Mouse (Mus musculus): ENCODE measurements at regions not wholly inside any gene's neighbourhood (a gene's known extent, or its start where the extent isn't known, plus 50 kb on each side); places are given as distances from the start of the nearest gene placed in this dataset.
A peak's percentile ranks its signal among the peaks of the same experiment; 100 is the strongest.

DNA sequence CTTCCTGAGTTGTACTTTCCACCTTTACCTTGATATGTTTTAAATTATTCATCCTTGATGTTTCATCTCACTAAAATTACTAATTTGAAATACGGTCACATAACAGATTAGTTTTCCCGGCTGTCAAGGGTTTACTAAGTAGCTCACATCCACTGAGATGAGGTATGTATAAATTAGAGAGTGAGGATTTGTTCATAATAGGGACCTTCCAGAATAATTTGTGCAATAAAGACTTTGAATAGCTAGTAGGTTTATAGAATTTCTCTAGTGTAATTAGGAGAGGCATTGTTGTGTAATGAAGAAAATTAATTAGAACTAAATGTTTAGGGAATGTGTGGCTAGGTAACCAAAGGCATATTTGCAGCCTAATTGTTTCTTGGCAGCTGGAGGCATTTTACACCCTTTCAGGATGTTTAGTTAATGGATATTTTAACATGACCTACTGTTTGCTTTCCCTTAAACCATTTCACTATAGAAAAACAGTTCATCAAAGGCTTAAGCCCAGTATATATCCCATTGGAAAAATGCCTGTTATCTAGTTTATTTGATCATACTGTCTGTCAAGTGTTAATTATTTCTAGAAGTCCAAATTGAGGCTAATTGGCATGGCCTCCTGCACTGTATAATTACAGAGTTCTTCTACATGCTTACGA lies 70.8 kb downstream of the Mat2b start:
- no peaks in the 10 kb centered on the region for H3K4me1 ChIP-seq (ENCODE audit: control insufficient read depth, insufficient read depth, low read length)
- WGBS = 86% methylated on average over 3 of the region's 3 CpGs
- H3K4me3 ChIP-seq (replicated peaks; ENCODE audit: extremely low read depth, low read depth, low read length) = no peak overlapping the region
- TF ChIP-seq CTCF (IDR thresholded peaks at IDR 0.05; ENCODE audit: insufficient read depth, low read length) (no peak), POLR2A (IDR thresholded peaks at IDR 0.05; ENCODE audit: borderline replicate concordance, extremely low read depth, low read depth, low read length) (no peak)
- no peak for DNase-seq

DNA sequence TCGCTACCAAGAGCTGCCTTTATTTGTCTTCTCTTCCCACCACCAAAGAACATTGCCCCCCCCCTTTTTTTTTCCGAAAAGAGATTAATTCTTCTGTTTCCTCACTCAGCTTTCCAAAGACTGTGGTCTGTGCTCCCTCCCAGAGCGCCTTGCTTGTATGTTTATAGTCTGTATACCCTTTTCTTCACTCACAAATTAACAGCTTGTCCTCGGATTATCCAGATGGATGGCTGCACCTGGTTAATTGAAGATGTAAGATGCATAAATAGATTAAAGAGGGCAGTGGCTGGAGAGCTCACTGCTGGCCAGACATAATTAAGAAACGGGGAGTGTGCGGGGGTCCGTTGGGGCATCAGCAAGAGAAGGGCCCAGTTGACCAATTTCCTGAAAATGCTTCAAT lies 75.0 kb downstream of the Mat2b start:
- no peak for TF ChIP-seq POLR2A (IDR thresholded peaks at IDR 0.05; ENCODE audit: borderline replicate concordance, extremely low read depth, low read depth, low read length)
- TF ChIP-seq CTCF (IDR thresholded peaks at IDR 0.05; ENCODE audit: insufficient read depth, low read length) = no peak
- no peak for DNase-seq
- H3K4me3 ChIP-seq (replicated peaks; ENCODE audit: extremely low read depth, low read depth, low read length) = no peak overlapping the region
- WGBS = 72% methylated on average over 7 of the region's 7 CpGs
- H3K4me1 ChIP-seq (ENCODE audit: control insufficient read depth, insufficient read depth, low read length) = no peaks in the 10 kb centered on the region

DNA sequence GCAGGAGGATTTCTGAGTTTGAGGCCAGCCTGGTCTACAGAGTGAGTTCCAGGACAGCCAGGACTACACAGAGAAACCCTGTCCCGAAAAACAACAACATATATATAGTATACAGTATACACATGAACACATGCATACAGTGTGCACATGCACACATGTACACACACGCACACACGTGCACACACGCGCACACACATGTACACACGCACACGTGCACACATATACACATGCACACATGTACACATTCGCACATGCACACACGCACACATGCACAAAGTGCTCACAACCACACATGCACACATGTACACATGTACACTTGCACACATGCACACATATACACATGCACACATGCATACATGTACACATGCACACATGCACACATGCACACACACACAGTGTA lies 92.0 kb downstream of the Mat2b start:
- DNase-seq = no peak
- Histone ChIP-seq H3K4me3 (replicated peaks; ENCODE audit: extremely low read depth, low read depth, low read length) (no peak overlapping the region), H3K4me1 (ENCODE audit: control insufficient read depth, insufficient read depth, low read length) (no peaks in the 10 kb centered on the region)
- WGBS = 93% methylated on average over 9 of the region's 9 CpGs
- no peak for TF ChIP-seq POLR2A (IDR thresholded peaks at IDR 0.05; ENCODE audit: borderline replicate concordance, extremely low read depth, low read depth, low read length)
- TF ChIP-seq CTCF (IDR thresholded peaks at IDR 0.05; ENCODE audit: insufficient read depth, low read length) = no peak

DNA sequence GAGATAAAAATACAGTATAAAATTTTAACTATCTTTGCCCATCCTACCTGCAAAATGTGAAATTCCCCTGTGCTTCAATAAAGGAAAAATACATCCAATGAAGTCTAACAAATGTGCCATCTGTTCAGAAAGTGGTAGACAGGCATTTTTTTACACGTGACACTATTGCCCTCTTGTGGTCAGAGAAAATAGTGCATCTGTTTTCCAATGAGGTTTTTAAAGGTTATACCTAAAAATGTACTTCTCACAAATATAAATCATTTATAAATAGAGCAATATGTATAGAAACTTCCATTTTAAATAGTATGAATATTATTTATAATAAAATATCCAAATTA lies 93.5 kb downstream of the Mat2b start:
- WGBS = 0% methylated on average over 1 of the region's 1 CpGs
- no peaks in the 10 kb centered on the region for H3K4me1 ChIP-seq (ENCODE audit: control insufficient read depth, insufficient read depth, low read length)
- DNase-seq = no peak

DNA sequence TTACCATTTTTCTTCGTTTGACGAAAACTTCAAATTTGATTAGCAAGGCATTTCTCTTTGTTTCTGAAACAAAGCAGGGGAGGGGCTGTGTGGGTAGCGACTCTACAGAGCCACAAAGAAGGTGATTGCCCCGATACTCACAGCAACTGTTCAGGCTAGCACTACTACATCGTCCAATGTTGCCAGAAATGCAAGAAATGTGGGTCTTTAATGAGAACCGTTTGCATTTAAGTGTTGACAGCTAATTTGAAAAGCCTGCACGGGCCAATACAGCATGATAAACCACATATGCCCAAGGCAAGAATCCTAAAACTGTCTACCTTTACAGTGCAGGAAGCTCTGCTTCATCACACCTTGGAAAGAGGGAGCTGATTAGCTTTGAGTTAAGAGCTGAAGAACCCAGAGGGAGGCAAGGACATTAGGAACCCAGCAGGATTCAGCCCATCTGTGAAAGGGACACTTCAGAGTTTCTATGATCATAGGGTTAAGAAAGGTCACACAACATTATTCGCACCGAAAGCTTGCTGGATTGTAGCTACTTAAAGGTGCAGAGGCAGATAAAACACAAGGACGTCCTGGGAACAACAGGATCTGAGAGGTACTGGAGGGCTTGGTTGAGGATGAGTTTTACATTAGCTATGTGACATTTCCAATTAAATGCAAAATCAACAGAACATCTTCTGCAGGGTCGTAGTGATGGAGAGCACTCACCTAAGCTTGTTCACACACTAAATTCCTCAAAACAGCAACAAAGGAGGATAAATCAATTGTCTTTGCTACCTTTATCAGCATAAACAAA lies 94.0 kb downstream of the Mat2b start:
- TF ChIP-seq POLR2A (IDR thresholded peaks at IDR 0.05; ENCODE audit: borderline replicate concordance, extremely low read depth, low read depth, low read length) (no peak), CTCF (IDR thresholded peaks at IDR 0.05; ENCODE audit: insufficient read depth, low read length) (no peak)

More for the DNA sequence above, 93.5 kb downstream of the Mat2b start:
- TF ChIP-seq POLR2A (IDR thresholded peaks at IDR 0.05; ENCODE audit: borderline replicate concordance, extremely low read depth, low read depth, low read length) (no peak), CTCF (IDR thresholded peaks at IDR 0.05; ENCODE audit: insufficient read depth, low read length) (peak; percentile 23; the same call in 1 of the 2 replicates)
- no peak overlapping the region for H3K4me3 ChIP-seq (replicated peaks; ENCODE audit: extremely low read depth, low read depth, low read length)

DNA sequence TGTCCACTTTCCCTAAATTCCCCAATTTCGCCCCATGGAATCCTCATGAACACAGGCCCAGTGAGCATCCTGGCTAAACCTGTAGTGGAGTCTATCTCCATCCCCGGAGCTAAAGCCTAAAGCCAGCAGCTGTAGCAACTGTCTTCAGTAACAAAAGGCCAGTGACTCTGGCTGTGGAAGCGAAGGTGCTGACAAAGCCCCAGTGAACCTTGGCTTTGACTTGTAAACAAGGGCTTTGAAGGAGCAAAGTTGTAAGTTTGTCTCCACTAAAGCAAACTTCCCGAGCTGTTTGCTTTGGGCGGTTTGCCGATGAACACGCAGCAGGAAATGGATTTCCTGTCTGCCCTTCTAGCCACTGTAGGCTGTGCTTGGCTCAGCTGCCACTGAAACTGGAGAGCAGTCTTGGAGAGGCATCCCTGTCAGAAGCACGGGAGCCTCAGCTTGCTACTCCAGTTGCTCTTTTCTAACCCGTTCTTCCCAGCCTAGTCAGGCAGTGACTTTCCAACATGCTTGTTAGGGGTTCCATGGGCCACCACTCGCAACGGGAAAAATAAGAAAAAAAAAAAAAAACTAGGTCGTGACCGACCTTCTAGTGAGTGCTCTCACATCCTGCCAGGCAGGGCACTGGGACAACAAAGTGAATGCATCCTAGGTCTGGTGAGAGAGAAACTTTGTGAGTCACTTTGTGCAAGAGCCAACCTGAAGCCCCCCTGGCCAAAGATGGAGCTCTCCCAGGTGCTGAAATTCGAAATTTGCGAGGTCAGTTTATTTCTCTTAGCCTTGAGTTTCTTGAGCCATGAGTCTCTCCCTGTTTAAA lies 94.8 kb downstream of the Mat2b start:
- no peak for DNase-seq
- WGBS = 4% methylated on average over 15 of the region's 15 CpGs

More for the DNA sequence above, 94.0 kb downstream of the Mat2b start:
- no peak overlapping the region for H3K4me3 ChIP-seq (replicated peaks; ENCODE audit: extremely low read depth, low read depth, low read length)
- no peak for DNase-seq
- 18% methylated on average over 11 of the region's 11 CpGs for WGBS
- no peaks in the 10 kb centered on the region for H3K4me1 ChIP-seq (ENCODE audit: control insufficient read depth, insufficient read depth, low read length)

DNA sequence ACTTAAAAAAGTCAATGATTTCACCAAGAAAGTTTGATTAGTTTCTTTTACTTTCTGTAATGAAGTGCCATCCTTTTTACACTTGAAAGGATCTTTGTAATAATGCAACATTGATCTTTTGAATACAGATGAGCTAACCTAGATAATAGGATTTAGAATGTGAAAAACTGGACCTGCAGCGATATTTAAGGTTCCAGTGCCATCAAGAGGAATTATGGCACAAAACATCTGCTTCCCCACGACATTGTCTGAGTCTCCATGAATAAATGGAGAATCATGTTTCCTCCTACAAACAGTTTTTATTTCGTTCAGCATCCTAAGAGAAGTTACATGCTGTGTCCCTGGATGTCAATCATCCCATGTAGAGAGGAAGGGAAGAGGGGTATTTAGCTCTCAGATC lies 98.7 kb downstream of the Mat2b start:
- TF ChIP-seq POLR2A (IDR thresholded peaks at IDR 0.05; ENCODE audit: borderline replicate concordance, extremely low read depth, low read depth, low read length) (no peak), CTCF (IDR thresholded peaks at IDR 0.05; ENCODE audit: insufficient read depth, low read length) (no peak)
- DNase-seq = no peak
- Histone ChIP-seq H3K4me1 (ENCODE audit: control insufficient read depth, insufficient read depth, low read length) (no peaks in the 10 kb centered on the region), H3K4me3 (replicated peaks; ENCODE audit: extremely low read depth, low read depth, low read length) (no peak overlapping the region)
- WGBS = 43% methylated on average over 3 of the region's 3 CpGs

More for the DNA sequence above, 94.8 kb downstream of the Mat2b start:
- no peak overlapping the region for H3K4me3 ChIP-seq (replicated peaks; ENCODE audit: extremely low read depth, low read depth, low read length)
- no peaks in the 10 kb centered on the region for H3K4me1 ChIP-seq (ENCODE audit: control insufficient read depth, insufficient read depth, low read length)
- TF ChIP-seq POLR2A (IDR thresholded peaks at IDR 0.05; ENCODE audit: borderline replicate concordance, extremely low read depth, low read depth, low read length) (no peak), CTCF (IDR thresholded peaks at IDR 0.05; ENCODE audit: insufficient read depth, low read length) (no peak)

DNA sequence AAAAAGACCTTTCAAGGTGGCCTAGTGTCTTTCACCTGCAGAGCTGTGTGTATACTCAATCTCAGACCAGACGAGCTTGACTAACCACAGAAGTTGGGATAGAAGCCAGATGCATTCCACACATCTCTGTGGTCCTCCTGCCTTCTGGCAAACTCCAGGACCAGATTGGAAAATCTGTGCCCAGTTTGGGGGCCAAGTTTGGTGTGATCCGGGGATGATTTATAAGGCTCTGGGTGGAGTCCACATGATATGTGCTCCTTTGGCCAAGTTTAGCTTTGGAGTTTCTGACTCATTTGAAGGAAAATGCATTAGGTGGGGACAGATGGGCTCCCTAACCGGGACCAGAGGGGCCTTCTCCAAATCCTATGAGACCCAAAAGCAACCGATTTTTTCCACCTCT lies 102.9 kb downstream of the Mat2b start:
- 52% methylated on average over 4 of the region's 4 CpGs for WGBS
- Histone ChIP-seq H3K4me3 (replicated peaks; ENCODE audit: extremely low read depth, low read depth, low read length) (no peak overlapping the region), H3K4me1 (ENCODE audit: control insufficient read depth, insufficient read depth, low read length) (no peaks in the 10 kb centered on the region)
- no peak for DNase-seq
- TF ChIP-seq CTCF (IDR thresholded peaks at IDR 0.05; ENCODE audit: insufficient read depth, low read length) = no peak
- TF ChIP-seq POLR2A (IDR thresholded peaks at IDR 0.05; ENCODE audit: borderline replicate concordance, extremely low read depth, low read depth, low read length) = no peak

DNA sequence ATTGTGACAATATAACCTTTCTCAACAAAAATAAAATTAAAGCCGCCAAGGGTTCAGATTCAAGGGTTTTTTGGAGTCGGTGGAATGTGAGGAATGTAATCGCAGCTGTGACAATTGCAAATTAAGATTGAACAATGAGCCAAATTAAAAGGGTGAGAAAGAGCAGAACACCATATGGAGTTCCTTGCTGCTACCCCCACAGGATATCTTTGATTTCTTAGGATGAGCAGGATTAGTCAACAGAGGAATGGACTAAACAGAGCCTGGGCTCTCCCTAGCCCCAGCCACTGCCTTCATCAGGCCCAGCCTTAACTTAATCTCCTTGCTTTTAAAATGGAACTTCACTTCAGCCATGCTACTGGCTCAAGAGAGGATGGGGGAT lies 121.3 kb downstream of the Mat2b start:
- H3K4me3 ChIP-seq (replicated peaks; ENCODE audit: extremely low read depth, low read depth, low read length) = no peak overlapping the region
- no peaks in the 10 kb centered on the region for H3K4me1 ChIP-seq (ENCODE audit: control insufficient read depth, insufficient read depth, low read length)
- DNase-seq = no peak
- 23% methylated on average over 3 of the region's 3 CpGs for WGBS
- TF ChIP-seq CTCF (IDR thresholded peaks at IDR 0.05; ENCODE audit: insufficient read depth, low read length) (no peak), POLR2A (IDR thresholded peaks at IDR 0.05; ENCODE audit: borderline replicate concordance, extremely low read depth, low read depth, low read length) (no peak)

Data from lung, adult 2 months (tissue).